ENCODE assay signal across 35 mouse cellular contexts in genomic region chr13:23361536-23361935, GRCm38 (mm10).
"Had no signal": no experiment of that assay in that cellular context is flagged by ENCODE, and none has a peak within 500 bp of the region (broad histone marks: within the 10 kb centered on the region; RNA-seq: fewer than 3 reads in every experiment).

No protein-coding gene starts in this region.

- H3K4me1 ChIP-seq: intestine, embryonic 15.5 days had no signal

- H3K9me3 ChIP-seq: heart, embryonic 10.5 days; heart, embryonic 12.5 days; heart, embryonic 13.5 days; heart, embryonic 15.5 days; hindbrain, embryonic 10.5 days; hindbrain, embryonic 12.5 days; hindbrain, embryonic 13.5 days; hindbrain, embryonic 15.5 days; intestine, embryonic 15.5 days; kidney, embryonic 15.5 days had no signal

- H3K4me2 ChIP-seq: heart, embryonic 11.5 days; heart, embryonic 12.5 days; heart, embryonic 13.5 days; heart, embryonic 15.5 days; hindbrain, embryonic 12.5 days; hindbrain, embryonic 13.5 days; hindbrain, embryonic 14.5 days; hindbrain, embryonic 15.5 days; intestine, embryonic 15.5 days; kidney, embryonic 15.5 days had no signal

- H3K4me3 ChIP-seq: heart, embryonic 10.5 days; heart, embryonic 12.5 days; heart, embryonic 13.5 days; heart, embryonic 15.5 days; hindbrain, embryonic 10.5 days; hindbrain, embryonic 12.5 days; hindbrain, embryonic 13.5 days; hindbrain, embryonic 15.5 days; intestine, embryonic 15.5 days; kidney, embryonic 15.5 days; layer of hippocampus, adult 2 months had no signal

- DNase-seq: heart, postnatal 10 days; heart, postnatal 14 days; heart, postnatal 36 days; heart, postnatal 4 days; kidney, adult 11 months; kidney, adult 18-20 months; kidney, adult 2 months; kidney, adult 8-10 months; kidney, adult 9 months; kidney, postnatal 10 days; kidney, postnatal 14 days; kidney, postnatal 25 days; kidney, postnatal 36 days; kidney, postnatal 4 days; layer of hippocampus, adult 9-11 months; layer of hippocampus, postnatal 36 days had no signal

- H3K27ac ChIP-seq: heart, embryonic 10.5 days; heart, embryonic 13.5 days; heart, embryonic 15.5 days; hindbrain, embryonic 10.5 days; hindbrain, embryonic 12.5 days; hindbrain, embryonic 13.5 days; hindbrain, embryonic 14.5 days; hindbrain, embryonic 15.5 days; hindbrain, postnatal 0 days; intestine, embryonic 15.5 days; kidney, embryonic 15.5 days; kidney, postnatal 0 days; layer of hippocampus, adult 2 months had no signal

- ATAC-seq: hindbrain, embryonic 16.5 days; hindbrain, postnatal 0 days; inflammation-experienced regulatory T-cells, adult 6 months; intestine, embryonic 15.5 days; intestine, embryonic 16.5 days; intestine, postnatal 0 days had no signal

- H3K27me3 ChIP-seq: heart, embryonic 12.5 days; heart, embryonic 13.5 days; heart, embryonic 15.5 days; hindbrain, embryonic 12.5 days; hindbrain, embryonic 13.5 days; hindbrain, embryonic 15.5 days; intestine, embryonic 15.5 days; kidney, embryonic 15.5 days had no signal

- H3K9ac ChIP-seq: heart, embryonic 12.5 days; heart, embryonic 13.5 days; heart, embryonic 15.5 days; hindbrain, embryonic 12.5 days; hindbrain, embryonic 13.5 days; hindbrain, embryonic 14.5 days; hindbrain, embryonic 15.5 days; intestine, embryonic 15.5 days; kidney, embryonic 15.5 days had no signal
